Mouse (Mus musculus) limb, embryonic 14.5 days (tissue): Measurements from ENCODE around the gene Alox12. TPM values are rescaled to one million over a fixed set of nuclear protein-coding genes. Genes with fewer than 3 reads are reported as not detected.

ENCODE experiments used
- ATAC-seq: fragments of 200-750 bp; cut with Nextera tagmentation; 2 replicates; pipeline ENCODE4 v1.8.0; 2017; ENCODE audit warnings: low read depth, moderate number of reproducible peaks, moderate TSS enrichment; ENCODE audit not compliant: low FRiP score
- DNase-seq: peaks from one replicate; pipeline ENCODE4 v3.0.0-alpha.2; 2015; ENCODE audit warnings: low spot score
- H3K27ac ChIP-seq: fragments of 300-500 bp; sonication (generic); replicated peaks from 2 replicates; pipeline ENCODE4 v1.5.1; 2014; ENCODE audit warnings: low read depth, mild to moderate bottlenecking, low read length, moderate library complexity, mixed read lengths
- H3K27me3 ChIP-seq: fragments of 300-500 bp; sonication (generic); 2 replicates; pipeline ENCODE4 v1.6.1; 2014; ENCODE audit warnings: low read length, mixed read lengths; ENCODE audit not compliant: control insufficient read depth, insufficient read depth
- H3K36me3 ChIP-seq: fragments of 300-500 bp; sonication (generic); 2 replicates; pipeline ENCODE4 v1.6.1; 2014; ENCODE audit warnings: mild to moderate bottlenecking, low read length, moderate library complexity, mixed read lengths; ENCODE audit not compliant: control insufficient read depth, insufficient read depth
- H3K4me1 ChIP-seq: fragments of 300-500 bp; sonication (generic); 2 replicates; pipeline ENCODE4 v1.6.1; 2014; ENCODE audit warnings: antibody characterized with exemption, low read length, mixed read lengths; ENCODE audit not compliant: control insufficient read depth, insufficient read depth
- H3K4me2 ChIP-seq: fragments of 300-500 bp; sonication (generic); replicated peaks from 2 replicates; pipeline ENCODE4 v1.6.1; 2014; ENCODE audit warnings: low read depth, mild to moderate bottlenecking, low read length, moderate library complexity; ENCODE audit not compliant: severe bottlenecking
- H3K4me3 ChIP-seq: fragments of 300-500 bp; sonication (generic); replicated peaks from 2 replicates; pipeline ENCODE4 v1.5.1; 2014; ENCODE audit warnings: low read length
- H3K9ac ChIP-seq: fragments of 300-500 bp; sonication (generic); 2 replicates; pipeline ENCODE4 v1.6.1; 2014; ENCODE audit warnings: mild to moderate bottlenecking, low read depth, low read length, moderate library complexity; ENCODE audit not compliant: severe bottlenecking
- H3K9me3 ChIP-seq: fragments of 300-500 bp; sonication (generic); 2 replicates; pipeline ENCODE4 v1.6.1; 2016; ENCODE audit warnings: low read length; ENCODE audit not compliant: control insufficient read depth
- POLR2A ChIP-seq: fragments of 200-500 bp; IDR thresholded peaks from 2 replicates; pipeline ENCODE4 v1.8.0; 2012; ENCODE audit warnings: inconsistent platforms, mild to moderate bottlenecking, moderate library complexity, borderline replicate concordance; ENCODE audit not compliant: insufficient read depth, insufficient read length; ENCODE audit errors: extremely low read depth
- WGBS: fragments of 180-500 bp; shearing (Covaris S2); extraction: QIAGEN DNeasy Blood & Tissue Kit; methylation state at CpG from one replicate; pipeline ENCODE4 v1.1.7; 2014; 5-methylcytosine and 5-hydroxymethylcytosine counted together
- polyA plus RNA-seq, 2 experiments: library from polyadenylated mRNA; depleted of rRNA in 1 of 2; stranded (reverse) in 1 of 2; unstranded in 1 of 2; fragments of >200 nt; fragmentation: Nextera tagmentation in 1 of 2; extraction: Ambion mirVana in 1 of 2; gene quantifications; 2 replicates each; pipeline versions ENCODE4 v1.2.1 to v1.2.3; 2012 to 2014

Gene Alox12
- polyA plus RNA-seq, 2 experiments: 7.4 to 11.1 TPM

DNA sequence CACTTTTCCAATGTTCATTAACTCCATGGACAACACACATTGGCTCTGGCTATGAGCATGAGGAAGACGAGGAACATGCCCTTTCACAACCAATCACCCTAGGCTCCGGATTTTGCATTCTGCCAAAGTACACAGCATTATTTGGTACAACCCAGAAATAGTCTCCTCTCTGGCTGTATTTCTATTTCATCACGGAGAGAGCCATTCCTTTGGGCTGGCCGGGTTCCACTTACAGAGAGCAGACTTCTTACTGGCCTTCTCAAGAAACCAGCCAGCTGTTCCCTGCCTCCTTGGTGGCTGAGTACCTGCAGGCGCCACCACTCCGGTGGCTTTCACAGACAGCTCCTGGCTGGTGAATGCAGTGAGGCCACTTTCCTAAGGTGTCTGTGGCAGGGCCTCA lies 42.7 kb downstream of the Alox12 start, which contains the start of gene Slc16a11:
Slc16a11 (plus strand) TSS at position 330 of the 400 bp plus-strand sequence.
- no peak for ATAC-seq
- no peak within 1 kb of the TSS for H3K4me3 ChIP-seq
- H3K4me1 ChIP-seq: peaks cover 12% of the 10 kb centered on the region
- 50% methylated on average over 6 of the region's 6 CpGs for WGBS
- no peak within 1 kb of the TSS for H3K9ac ChIP-seq
- H3K36me3 ChIP-seq: peaks cover 5% of the 10 kb centered on the region
- peaks cover 39% of the 10 kb centered on the region for H3K27me3 ChIP-seq
- DNase-seq: no peak
- H3K27ac ChIP-seq: no peak within 1 kb of the TSS
- H3K4me2 ChIP-seq: peak within 1 kb of the TSS; percentile 56; the same call in 1 of the 2 replicates
- no peak for TF ChIP-seq POLR2A
- no peaks in the 10 kb centered on the region for H3K9me3 ChIP-seq

DNA sequence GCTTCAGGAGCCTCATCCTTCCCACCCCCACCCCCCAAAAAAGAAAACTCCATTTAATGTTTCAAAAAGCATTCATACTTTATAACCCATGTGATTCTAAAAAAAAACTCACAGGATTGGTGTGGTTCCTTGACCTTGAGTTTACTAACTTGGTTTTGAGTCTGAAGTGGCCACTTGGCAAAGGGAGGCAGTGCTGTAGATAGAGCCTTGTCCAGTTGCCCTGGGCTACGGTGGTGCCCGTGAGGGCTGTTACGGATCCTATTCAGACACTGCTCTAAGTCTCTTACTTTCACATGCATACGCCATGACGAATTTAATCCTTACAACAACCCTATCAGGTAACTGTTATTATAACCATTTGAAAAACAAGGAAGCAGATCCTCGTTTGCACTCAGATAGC lies 43.2 kb downstream of the Alox12 start:
- Histone ChIP-seq H3K27me3 (peaks cover 37% of the 10 kb centered on the region), H3K9ac (no peak overlapping the region), H3K4me3 (no peak overlapping the region), H3K9me3 (no peaks in the 10 kb centered on the region), H3K4me1 (peaks cover 12% of the 10 kb centered on the region), H3K36me3 (peaks cover under 1% of the 10 kb centered on the region; the same call in 1 of the 2 replicates), H3K27ac (no peak overlapping the region), H3K4me2 (no peak overlapping the region)
- DNase-seq (no peak), ATAC-seq (no peak)
- 83% methylated on average over 6 of the region's 6 CpGs for WGBS
- TF ChIP-seq POLR2A: no peak

DNA sequence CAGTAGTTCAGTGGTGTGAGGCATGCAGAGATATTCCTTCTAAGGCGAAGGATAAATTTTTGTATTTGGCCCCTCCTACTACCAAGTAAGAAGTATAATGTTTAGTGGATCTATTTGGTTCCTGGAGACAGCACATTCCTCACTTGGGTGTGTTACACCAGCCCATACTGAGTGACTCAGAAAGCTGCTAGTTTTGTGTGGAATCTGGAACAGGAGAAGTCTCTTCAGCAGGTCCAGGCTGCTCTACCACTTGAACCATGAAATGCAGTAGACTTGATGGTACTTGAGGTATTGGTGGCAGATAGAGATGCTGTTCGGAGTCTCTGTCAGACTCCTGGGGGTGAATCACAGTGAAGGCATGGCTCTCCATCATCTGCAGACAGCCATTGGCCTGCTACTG lies 44.5 kb downstream of the Alox12 start:
- H3K4me1 ChIP-seq: peaks cover 12% of the 10 kb centered on the region
- H3K9me3 ChIP-seq: no peaks in the 10 kb centered on the region
- H3K4me2 ChIP-seq: no peak overlapping the region
- WGBS: 83% methylated on average over 2 of the region's 2 CpGs
- H3K4me3 ChIP-seq: no peak overlapping the region
- no peak for TF ChIP-seq POLR2A
- DNase-seq: no peak
- peaks cover 26% of the 10 kb centered on the region for H3K27me3 ChIP-seq
- H3K27ac ChIP-seq: no peak overlapping the region
- no peak overlapping the region for H3K9ac ChIP-seq
- ATAC-seq: no peak
- H3K36me3 ChIP-seq: no peaks in the 10 kb centered on the region

DNA sequence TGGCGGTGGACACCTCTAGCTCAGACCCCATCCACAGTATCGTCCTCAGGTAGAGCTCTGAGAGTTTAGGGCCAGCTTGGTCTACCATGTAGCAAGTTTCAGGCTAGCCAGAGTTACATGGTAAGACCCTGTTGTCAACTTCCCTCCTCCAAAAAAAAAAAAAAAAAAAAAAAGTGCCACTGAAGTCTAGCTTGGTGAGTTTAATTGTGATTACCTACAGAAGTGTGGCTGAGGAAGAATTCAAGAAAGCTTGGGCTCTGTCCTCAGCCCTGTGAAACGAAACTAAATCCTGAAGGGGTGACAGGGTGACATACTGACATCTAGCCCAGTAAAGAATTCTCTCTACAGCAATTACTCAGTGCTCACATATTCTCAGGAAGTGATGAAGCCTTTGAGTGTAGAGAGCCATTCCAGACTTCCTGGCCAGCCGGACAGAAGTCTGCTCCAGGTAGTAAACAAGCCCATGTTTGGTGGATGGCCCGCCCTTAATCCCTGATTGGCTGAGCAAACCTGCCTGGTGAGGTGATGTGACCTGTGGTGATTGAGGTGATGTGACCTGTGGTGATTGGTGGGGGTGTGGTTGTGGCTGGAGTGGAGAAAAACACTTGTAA lies 46.3 kb downstream of the Alox12 start:
- H3K27me3 ChIP-seq: peaks cover 8% of the 10 kb centered on the region
- H3K4me2 ChIP-seq: no peak overlapping the region
- no peak overlapping the region for H3K9ac ChIP-seq
- no peak overlapping the region for H3K4me3 ChIP-seq
- no peaks in the 10 kb centered on the region for H3K36me3 ChIP-seq
- whole genome bisulfite sequencing: 67% methylated on average over 5 of the region's 5 CpGs
- TF ChIP-seq POLR2A: no peak
- no peak overlapping the region for H3K27ac ChIP-seq
- ATAC-seq (no peak), DNase-seq (no peak)
- peaks cover 3% of the 10 kb centered on the region; the same call in 1 of the 2 replicates for H3K4me1 ChIP-seq
- H3K9me3 ChIP-seq: no peaks in the 10 kb centered on the region

DNA sequence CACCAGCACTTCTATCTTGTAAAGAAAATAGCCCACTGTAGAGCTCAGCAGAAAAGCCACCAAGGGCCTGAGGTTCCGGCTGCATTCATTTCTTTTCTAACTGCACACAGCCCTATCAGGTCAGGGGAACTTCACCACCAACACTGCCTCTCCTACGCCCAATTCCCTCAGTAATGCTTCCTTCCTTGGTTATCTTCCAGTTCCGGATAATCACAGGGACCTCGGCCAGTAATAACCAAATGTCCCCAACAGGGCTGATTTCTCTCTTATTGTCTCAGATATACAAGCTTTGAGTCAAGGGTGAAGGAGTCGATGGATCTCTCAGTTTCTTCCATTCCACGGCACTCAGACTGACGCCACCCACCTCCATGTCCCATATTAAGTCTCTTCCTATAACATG lies 47.9 kb downstream of the Alox12 start:
- 83% methylated on average over 7 of the region's 7 CpGs for WGBS
- Histone ChIP-seq H3K36me3 (no peaks in the 10 kb centered on the region), H3K9me3 (no peaks in the 10 kb centered on the region), H3K9ac (no peak overlapping the region), H3K27ac (no peak overlapping the region), H3K4me2 (no peak overlapping the region), H3K4me1 (no peaks in the 10 kb centered on the region), H3K27me3 (no peaks in the 10 kb centered on the region), H3K4me3 (no peak overlapping the region)
- ATAC-seq: no peak
- no peak for TF ChIP-seq POLR2A
- DNase-seq: no peak
